Mouse (Mus musculus) testis, adult 2 months (tissue): ENCODE results near the gene Tmem170. TPM values are rescaled to one million over a fixed set of nuclear protein-coding genes. Genes with fewer than 3 reads are reported as not detected.
"Not testable (repeated sequence)": the region's sequence is repeated elsewhere in the genome, so short reads cannot be mapped to it uniquely, and the experiment has no call there.

Experiments
- H3K27ac ChIP-seq: fragments of 200-500 bp; 2 replicates; pipeline ENCODE4 v1.5.1; 2012; ENCODE audit warnings: low read depth, low read length; ENCODE audit not compliant: control insufficient read depth, insufficient read depth
- H3K27me3 ChIP-seq: fragments of 200-500 bp; 2 replicates; pipeline ENCODE4 v1.6.1; 2012; ENCODE audit warnings: mild to moderate bottlenecking, low read length, moderate library complexity; ENCODE audit not compliant: control insufficient read depth, insufficient read depth
- H3K36me3 ChIP-seq: fragments of 200-500 bp; 2 replicates; pipeline ENCODE4 v1.6.1; 2012; ENCODE audit warnings: mild to moderate bottlenecking, low read length; ENCODE audit not compliant: control insufficient read depth, insufficient read depth
- H3K4me1 ChIP-seq: fragments of 200-500 bp; 2 replicates; pipeline ENCODE4 v1.6.1; 2012; ENCODE audit warnings: low read length; ENCODE audit not compliant: control insufficient read depth, insufficient read depth
- H3K4me3 ChIP-seq: fragments of 200-500 bp; 2 replicates; pipeline ENCODE4 v1.5.1; 2012; ENCODE audit warnings: low read depth, mild to moderate bottlenecking, low read length, moderate library complexity, mixed read lengths; ENCODE audit not compliant: control insufficient read depth
- CTCF ChIP-seq: fragments of 200-500 bp; IDR thresholded peaks from 2 replicates; pipeline ENCODE4 v1.5.1; 2012; ENCODE audit warnings: low read depth, mild to moderate bottlenecking, inconsistent platforms, low read length, moderate library complexity; ENCODE audit not compliant: control insufficient read depth, insufficient read depth, insufficient replicate concordance
- POLR2A ChIP-seq: fragments of 200-500 bp; IDR thresholded peaks from 2 replicates; pipeline ENCODE4 v1.6.1; 2012; ENCODE audit warnings: low read depth, mild to moderate bottlenecking, inconsistent platforms, low read length, moderate library complexity; ENCODE audit not compliant: control insufficient read depth
- polyA plus RNA-seq: library from polyadenylated mRNA; depleted of rRNA; stranded (reverse); fragments of >200 nt; gene quantifications from 2 replicates; pipeline ENCODE4 v1.2.3, GENCODE M21; 2012

Gene Tmem170
- polyA plus RNA-seq, 1 experiment, result 9.1 TPM

DNA sequence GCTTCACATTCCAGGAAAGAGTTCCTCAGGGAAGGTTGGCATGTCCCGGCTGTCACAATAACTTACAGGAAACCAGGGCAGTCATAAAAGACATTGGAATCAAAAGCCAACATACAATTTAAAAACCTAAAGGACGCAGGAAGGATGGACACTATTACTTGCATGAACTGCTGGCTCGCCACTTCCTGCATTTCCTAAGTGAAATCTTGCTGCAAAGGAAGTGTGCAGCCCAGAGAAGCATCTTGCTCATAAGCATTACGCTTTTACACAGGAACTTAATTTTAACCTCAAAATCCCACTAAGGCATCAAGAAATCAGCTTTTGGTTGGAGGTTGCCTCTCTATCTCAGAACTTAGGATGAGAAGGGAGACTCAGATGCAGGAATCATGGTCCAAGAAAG is 13.3 kb downstream of the Tmem170 start:
- Histone ChIP-seq H3K4me3 (no peak overlapping the region), H3K4me1 (no peaks in the 10 kb centered on the region), H3K27me3 (no peaks in the 10 kb centered on the region), H3K27ac (no peak overlapping the region), H3K36me3 (peaks cover 2% of the 10 kb centered on the region)
- no peak for TF ChIP-seq CTCF
- no peak for TF ChIP-seq POLR2A

DNA sequence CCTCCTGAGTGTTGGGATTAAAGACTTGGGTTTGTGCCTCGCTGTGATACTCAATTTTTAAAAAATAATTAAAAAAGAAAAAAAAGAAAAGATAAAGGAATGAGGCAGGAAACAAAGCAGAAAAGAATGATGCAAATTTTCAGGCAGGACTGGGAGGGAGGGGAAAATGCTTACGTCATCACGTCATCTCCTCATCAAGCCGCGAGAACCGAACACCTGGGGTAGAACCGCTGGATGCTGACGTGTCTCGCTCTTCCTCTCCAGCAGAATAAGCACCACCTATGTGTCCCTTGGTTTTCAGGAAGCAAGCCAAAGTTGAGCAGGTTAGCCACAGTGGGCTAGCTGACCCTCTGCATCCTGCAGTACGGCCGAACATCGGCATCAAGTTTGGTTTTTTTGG is 20.6 kb downstream of the Tmem170 start:
- Histone ChIP-seq H3K27ac (no peak overlapping the region), H3K4me1 (peaks cover 3% of the 10 kb centered on the region; the same call in 1 of the 2 replicates), H3K27me3 (no peaks in the 10 kb centered on the region), H3K4me3 (peak overlapping the region; percentile 83), H3K36me3 (no peaks in the 10 kb centered on the region)
- TF ChIP-seq CTCF, result no peak
- TF ChIP-seq POLR2A, result no peak

DNA sequence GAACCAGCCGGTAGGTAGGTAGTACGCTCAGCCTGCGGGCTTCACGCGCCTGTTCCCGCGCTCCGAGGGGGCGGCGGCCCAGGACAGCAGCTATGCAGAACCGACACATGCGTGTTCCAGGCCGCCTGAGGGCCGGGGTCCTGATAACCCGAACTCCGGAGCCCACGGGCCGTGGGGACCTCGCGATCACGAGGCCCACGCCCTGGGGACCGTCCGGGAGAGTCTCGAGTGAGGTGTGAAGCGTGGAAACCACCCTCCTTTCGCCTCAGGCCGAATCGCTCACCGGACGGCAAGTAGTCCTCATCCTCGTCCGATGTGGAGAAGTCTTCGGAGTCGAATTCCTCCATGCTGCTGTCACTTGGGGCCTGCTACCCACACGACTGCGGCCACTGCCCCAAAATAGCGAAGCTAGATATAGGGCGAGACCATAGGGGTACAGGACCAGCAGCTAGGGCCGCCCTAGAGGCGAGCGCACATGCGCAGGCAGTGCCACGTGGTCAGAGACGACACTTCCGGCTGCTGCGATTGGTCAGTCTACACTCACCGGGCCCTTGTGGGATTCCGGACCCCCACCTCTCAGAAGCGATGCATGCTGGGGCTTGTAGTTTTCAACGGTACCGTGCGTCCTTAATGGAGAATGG is 22.6 kb downstream of the Tmem170 start, which contains the start of gene Cfdp1:
TSS of gene Cfdp1 (minus strand) at position 431 of the 641 bp plus-strand sequence.
- no peaks in the 10 kb centered on the region for H3K36me3 ChIP-seq
- H3K4me3 ChIP-seq, result peak within 1 kb of the TSS; percentile 90
- TF ChIP-seq POLR2A (peak; percentile 98), CTCF (no peak)
- H3K27ac ChIP-seq, result peak within 1 kb of the TSS; percentile 72
- no peaks in the 10 kb centered on the region for H3K27me3 ChIP-seq
- peaks cover 3% of the 10 kb centered on the region; the same call in 1 of the 2 replicates for H3K4me1 ChIP-seq

DNA sequence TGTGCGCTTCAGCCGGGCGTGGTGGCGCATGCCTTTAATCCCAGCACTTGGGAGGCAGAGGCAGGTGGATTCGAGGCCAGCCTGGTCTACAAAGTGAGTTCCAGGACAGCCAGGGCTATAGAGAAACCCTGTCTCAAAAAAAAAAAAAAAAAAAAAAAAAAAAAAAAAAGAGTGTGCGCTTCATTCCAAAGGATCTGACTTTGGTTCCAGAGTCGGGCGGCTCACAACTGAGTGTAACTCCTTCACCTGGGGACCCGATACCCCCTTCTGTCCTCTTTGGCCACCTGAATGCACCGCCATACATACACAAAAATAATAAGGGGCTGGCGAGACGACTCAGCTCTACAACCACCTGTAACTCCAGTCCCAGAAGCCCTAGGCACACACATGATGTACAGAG is 23.3 kb downstream of the Tmem170 start:
- Histone ChIP-seq H3K27ac (peak overlapping the region; percentile 72; the same call in 1 of the 2 replicates), H3K4me3 (peak overlapping the region; percentile 90)
- not testable (repeated sequence) for H3K27me3 ChIP-seq, H3K36me3 ChIP-seq, H3K4me1 ChIP-seq

DNA sequence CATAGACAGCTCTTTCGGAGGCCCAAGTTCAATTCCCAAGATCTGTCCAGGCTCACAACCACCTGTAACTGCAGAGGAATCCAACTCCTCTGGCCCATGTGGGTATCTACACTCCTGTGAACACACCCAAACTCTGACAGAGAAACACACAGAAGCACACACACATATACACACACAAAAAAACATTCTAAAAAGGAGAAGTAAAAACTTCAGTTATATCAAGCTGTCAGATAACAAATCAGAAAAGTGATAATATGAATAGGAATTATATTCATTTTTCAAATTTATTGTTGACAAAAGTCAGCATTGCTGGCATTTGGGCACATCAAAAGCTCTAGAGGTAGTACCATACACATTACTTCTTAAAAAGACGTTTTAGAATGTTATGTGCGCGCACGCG is 29.8 kb downstream of the Tmem170 start:
- TF ChIP-seq CTCF (no peak), POLR2A (no peak)

DNA sequence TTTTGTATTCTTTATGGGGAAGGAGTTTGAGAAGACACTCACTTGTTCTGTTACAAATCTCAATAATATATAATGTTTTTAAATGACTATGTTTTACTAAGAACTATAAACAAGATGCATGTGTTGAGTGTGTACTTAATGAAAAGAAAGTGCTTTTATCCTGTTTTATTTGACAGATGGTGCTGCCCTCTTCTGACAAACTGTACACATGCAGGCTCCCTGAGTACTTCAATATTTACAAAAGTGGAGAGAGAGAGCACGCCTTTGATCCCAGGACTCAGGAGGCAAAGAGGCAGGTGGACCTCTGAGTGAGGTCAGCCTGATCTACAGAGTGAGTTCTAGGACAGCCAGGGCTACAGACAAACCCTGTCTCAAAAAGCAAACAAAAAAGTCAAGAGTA is 41.0 kb downstream of the Tmem170 start:
- no peak overlapping the region for H3K27ac ChIP-seq
- no peak overlapping the region for H3K4me3 ChIP-seq
- TF ChIP-seq POLR2A (no peak), CTCF (no peak)
- no peaks in the 10 kb centered on the region for H3K4me1 ChIP-seq
- no peaks in the 10 kb centered on the region for H3K27me3 ChIP-seq
- H3K36me3 ChIP-seq, result peaks cover 2% of the 10 kb centered on the region; the same call in 1 of the 2 replicates

More for the DNA sequence above, 29.8 kb downstream of the Tmem170 start:
- Histone ChIP-seq H3K36me3 (peaks cover 2% of the 10 kb centered on the region; the same call in 1 of the 2 replicates), H3K4me1 (peaks cover 3% of the 10 kb centered on the region; the same call in 1 of the 2 replicates), H3K27ac (no peak overlapping the region), H3K27me3 (no peaks in the 10 kb centered on the region), H3K4me3 (no peak overlapping the region)

DNA sequence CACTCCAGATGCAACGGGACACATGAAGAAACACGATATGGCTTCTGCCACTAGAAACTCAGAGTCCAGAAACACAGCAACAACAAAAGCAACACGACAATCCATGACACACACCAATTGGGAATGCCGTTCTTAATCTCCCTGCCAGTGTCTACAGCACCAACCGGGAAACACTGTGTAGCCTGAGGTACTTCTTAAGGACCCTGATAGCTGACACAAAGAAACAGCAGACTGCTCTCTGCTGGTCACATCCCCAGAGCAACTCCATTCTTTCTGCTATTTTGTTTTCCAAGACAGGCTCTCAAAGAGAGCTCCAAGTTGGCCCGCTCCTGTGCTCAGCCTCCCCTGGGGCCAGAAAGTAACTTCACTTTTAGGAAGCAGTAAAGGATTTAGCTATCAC is 42.5 kb downstream of the Tmem170 start:
- H3K27me3 ChIP-seq, result no peaks in the 10 kb centered on the region
- TF ChIP-seq POLR2A (no peak), CTCF (no peak)
- peaks cover 3% of the 10 kb centered on the region for H3K36me3 ChIP-seq
- no peak overlapping the region for H3K4me3 ChIP-seq
- no peaks in the 10 kb centered on the region for H3K4me1 ChIP-seq
- H3K27ac ChIP-seq, result no peak overlapping the region
